Mouse (Mus musculus) adrenal gland, adult 8-10 months (tissue): ENCODE data around the gene Mnd1. TPM values are rescaled to one million over a fixed set of nuclear protein-coding genes. Genes with fewer than 3 reads are reported as not detected.

Experiments used
- DNase-seq: peaks from one replicate; pipeline ENCODE4 v3.0.0; 2022
- total RNA-seq, 4 experiments: library from RNA; stranded (reverse); gene quantifications; 2 replicates each; pipeline ENCODE4 v1.2.4; 2022

Mnd1 gene
- total RNA-seq, 4 experiments from 2014 or later = 8.0 to 9.1 (median 8.6) TPM

- DNase-seq = no peak
Measured at GRCm38 (mm10) chr3:84041739-84042138, 113.8 kb downstream of the Mnd1 start.

GRCm38 (mm10) chr3:84040476-84041082, 115.0 kb downstream of the Mnd1 start:
- no peak for DNase-seq

- peak; percentile 73 for DNase-seq
Measured at GRCm38 (mm10) chr3:84039646-84040475, 115.7 kb downstream of the Mnd1 start, which contains the start of gene Tmem131l. Gene Tmem131l, minus strand, starts transcription at chr3:84040175.

GRCm38 (mm10) chr3:84038981-84039645, 116.5 kb downstream of the Mnd1 start:
- peak; percentile 37 for DNase-seq

GRCm38 (mm10) chr3:84038126-84038525, 117.5 kb downstream of the Mnd1 start:
- no peak for DNase-seq

Other genes starting within 250 kb of the Mnd1 start
- 10 to 100 TPM; 37.3 to 56.8 (median 50.1) TPM for gene Tmem131l, start 115.6 kb downstream of the Mnd1 start, total RNA-seq
- not detected for gene Gm6525, start 18.3 kb upstream of the Mnd1 start, total RNA-seq
- 10 to 100 TPM; 42.9 to 87.2 (median 60.4) TPM for gene Trim2, start 151.1 kb upstream of the Mnd1 start, total RNA-seq